In the genomic region with DNA sequence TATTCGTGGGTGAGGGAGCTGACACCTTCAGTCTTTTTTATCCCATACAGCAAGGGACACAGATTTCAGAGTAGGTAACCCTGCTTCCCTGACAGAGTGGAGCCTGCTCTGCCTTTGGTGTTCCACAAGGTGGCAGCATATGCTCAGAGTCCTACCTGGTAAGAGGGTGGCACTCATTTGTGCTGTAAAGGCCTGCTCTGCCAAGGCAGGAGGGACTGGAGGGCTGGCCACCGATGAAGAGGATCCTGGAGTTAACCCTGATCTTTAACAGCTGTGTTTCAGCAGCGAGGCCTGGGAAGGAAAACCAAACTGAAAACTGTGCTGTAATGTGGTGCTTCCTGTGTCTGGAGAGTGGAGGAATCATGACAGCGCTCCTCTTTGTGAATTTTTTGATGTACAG, we compare ENCODE assay signal across 8 mouse cellular contexts.
DNase-seq lines count a peak whose midpoint lies in the region; ATAC-seq lines count a peak whose summit lies in the region.
"Had no signal": no experiment of that assay in that cellular context is flagged by ENCODE, and none has a peak within 500 bp of the region (broad histone marks: within the 10 kb centered on the region; RNA-seq: fewer than 3 reads in every experiment).

No protein-coding gene starts in this region.

- H3K4me3 ChIP-seq in midbrain, embryonic 11.5 days (ENCODE audit: low read depth, low read length), result no peak overlapping the region
- H3K4me3 ChIP-seq: embryonic facial prominence, embryonic 15.5 days had no signal

- no peak overlapping the region for H3K4me2 ChIP-seq in midbrain, embryonic 11.5 days
- H3K4me2 ChIP-seq: embryonic facial prominence, embryonic 15.5 days had no signal

- ATAC-seq in midbrain, embryonic 11.5 days (ENCODE audit: low FRiP score), result 0 out of 2 replicates have a peak, but pooled peaks have one; percentile 10

- H3K9ac ChIP-seq in midbrain, embryonic 11.5 days (ENCODE audit: low read length), result no peak overlapping the region
- H3K9ac ChIP-seq: embryonic facial prominence, embryonic 15.5 days had no signal

- no peaks in the 10 kb centered on the region for H3K9me3 ChIP-seq in midbrain, embryonic 11.5 days (ENCODE audit: control insufficient read depth, low read length)
- H3K9me3 ChIP-seq: embryonic facial prominence, embryonic 15.5 days had no signal

- peaks cover 16% of the 10 kb centered on the region for H3K4me1 ChIP-seq in midbrain, embryonic 11.5 days (ENCODE audit: control insufficient read depth, insufficient read depth, low read length)

- 49% methylated on average over 4 of the region's 4 CpGs for WGBS in midbrain, embryonic 11.5 days

- no peaks in the 10 kb centered on the region for H3K27me3 ChIP-seq in midbrain, embryonic 11.5 days (ENCODE audit: control insufficient read depth, insufficient read depth, low read length)
- H3K27me3 ChIP-seq: embryonic facial prominence, embryonic 15.5 days had no signal

- H3K27ac ChIP-seq in midbrain, embryonic 11.5 days (ENCODE audit: low read depth, low read length), result no peak overlapping the region
- H3K27ac ChIP-seq: embryonic facial prominence, embryonic 15.5 days had no signal

- DNase-seq in urinary bladder, postnatal 14 days (ENCODE audit: low spot score), result peak; percentile 51
- no peak for DNase-seq in urinary bladder, adult 18-20 months (ENCODE audit: low spot score in 2 of 2)
- peak; percentile 78 to 83 for DNase-seq in cerebellum, postnatal 10 days
- peak; percentile 33 to 35 for DNase-seq in heart, adult 9 months (ENCODE audit: low spot score in 2 of 2)
- peak; percentile 59 to 73 for DNase-seq in kidney, postnatal 4 days
- no peak for DNase-seq in midbrain, embryonic 11.5 days (ENCODE audit: low spot score, missing footprints)
- no peak for DNase-seq in spleen, postnatal 14 days (ENCODE audit: low spot score in 2 of 2)

- H3K36me3 ChIP-seq in midbrain, embryonic 11.5 days (ENCODE audit: control insufficient read depth, insufficient read depth, low read length), result no peaks in the 10 kb centered on the region
- H3K36me3 ChIP-seq: embryonic facial prominence, embryonic 15.5 days had no signal

Comparison
In these comparisons a context has a peak if more than half of its experiments do, and no peak if none do; other contexts are left out.
1. DNase-seq: peak in urinary bladder, postnatal 14 days (single experiment), cerebellum, postnatal 10 days (2 of 2), heart, adult 9 months (2 of 2) and kidney, postnatal 4 days (2 of 2); none in urinary bladder, adult 18-20 months (0 of 2), midbrain, embryonic 11.5 days (single experiment) and spleen, postnatal 14 days (0 of 2).